Mouse (Mus musculus): ENCODE measurements around the gene Lama2. TPM values are rescaled to one million over a fixed set of nuclear protein-coding genes. Genes with fewer than 3 reads are reported as not detected.

Lama2 gene
- polyA plus RNA-seq, 1 experiment from 2014 or later: 1.9 TPM

DNA sequence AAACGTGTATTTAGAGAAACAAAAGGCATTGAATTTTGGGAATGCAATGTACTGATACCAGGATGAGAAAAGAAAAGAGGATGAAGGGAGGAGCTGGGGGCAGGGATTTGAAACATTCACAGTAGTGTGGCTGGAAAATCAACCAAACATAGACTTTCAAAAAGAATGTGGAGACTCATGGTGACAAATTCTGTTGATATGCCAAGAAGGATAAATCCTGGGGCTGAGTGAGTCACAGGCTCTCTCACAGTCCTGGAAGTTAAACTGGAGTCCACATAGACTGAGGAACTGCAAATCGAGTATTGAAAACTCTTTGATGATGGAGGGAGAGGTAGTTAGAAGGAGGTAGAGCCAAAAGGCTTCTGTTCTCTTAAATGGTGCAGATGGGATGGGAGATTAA, 445.3 kb downstream of the Lama2 start:
- ATAC-seq (replicated peaks; ENCODE audit: low FRiP score) (no peak), DNase-seq (ENCODE audit: low spot score) (no peak)
- no peak overlapping the region for H3K9ac ChIP-seq (ENCODE audit: low read depth, low read length)
- no peak overlapping the region for H3K4me2 ChIP-seq
- WGBS: 68% methylated on average over 2 of the region's 2 CpGs
- no peak overlapping the region for H3K27ac ChIP-seq (ENCODE audit: low read depth, low read length)
- H3K4me3 ChIP-seq (ENCODE audit: low read depth, low read length): no peak overlapping the region
- H3K9me3 ChIP-seq (ENCODE audit: control insufficient read depth, low read length): no peaks in the 10 kb centered on the region
- no peaks in the 10 kb centered on the region for H3K27me3 ChIP-seq (replicated peaks; ENCODE audit: control insufficient read depth, insufficient read depth, low read length)
- no peaks in the 10 kb centered on the region for H3K4me1 ChIP-seq (replicated peaks; ENCODE audit: control insufficient read depth, insufficient read depth, low read length)
- no peaks in the 10 kb centered on the region for H3K36me3 ChIP-seq (ENCODE audit: control insufficient read depth, insufficient read depth, low read length)

DNA sequence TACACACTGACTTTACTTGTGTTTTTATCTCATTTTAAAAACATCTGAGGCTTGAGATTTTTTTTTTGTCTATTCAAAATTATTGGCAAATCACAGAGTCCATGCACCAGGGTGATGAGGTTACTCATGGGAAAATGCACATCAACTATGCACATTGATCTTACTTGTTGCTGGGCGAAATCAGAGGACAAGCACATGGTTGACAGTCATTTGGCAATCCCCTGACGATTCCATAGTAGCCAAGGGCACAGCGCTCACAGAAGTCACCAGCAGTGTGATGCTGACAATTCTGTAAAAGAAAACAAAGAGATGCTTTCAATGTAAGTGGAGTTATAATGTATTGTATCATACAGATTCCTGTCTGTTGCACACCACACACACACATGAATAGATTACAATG, 454.8 kb downstream of the Lama2 start:
- no peak overlapping the region for H3K4me3 ChIP-seq (ENCODE audit: low read depth, low read length)
- no peak for ATAC-seq (replicated peaks; ENCODE audit: low FRiP score)
- DNase-seq (ENCODE audit: low spot score): no peak
- H3K9me3 ChIP-seq (ENCODE audit: control insufficient read depth, low read length): no peaks in the 10 kb centered on the region
- no peak overlapping the region for H3K4me2 ChIP-seq
- WGBS: 76% methylated on average over 3 of the region's 3 CpGs
- no peak overlapping the region for H3K9ac ChIP-seq (ENCODE audit: low read depth, low read length)
- H3K27ac ChIP-seq (ENCODE audit: low read depth, low read length): no peak overlapping the region
- no peaks in the 10 kb centered on the region for H3K36me3 ChIP-seq (ENCODE audit: control insufficient read depth, insufficient read depth, low read length)
- H3K27me3 ChIP-seq (replicated peaks; ENCODE audit: control insufficient read depth, insufficient read depth, low read length): no peaks in the 10 kb centered on the region
- H3K4me1 ChIP-seq (replicated peaks; ENCODE audit: control insufficient read depth, insufficient read depth, low read length): no peaks in the 10 kb centered on the region

DNA sequence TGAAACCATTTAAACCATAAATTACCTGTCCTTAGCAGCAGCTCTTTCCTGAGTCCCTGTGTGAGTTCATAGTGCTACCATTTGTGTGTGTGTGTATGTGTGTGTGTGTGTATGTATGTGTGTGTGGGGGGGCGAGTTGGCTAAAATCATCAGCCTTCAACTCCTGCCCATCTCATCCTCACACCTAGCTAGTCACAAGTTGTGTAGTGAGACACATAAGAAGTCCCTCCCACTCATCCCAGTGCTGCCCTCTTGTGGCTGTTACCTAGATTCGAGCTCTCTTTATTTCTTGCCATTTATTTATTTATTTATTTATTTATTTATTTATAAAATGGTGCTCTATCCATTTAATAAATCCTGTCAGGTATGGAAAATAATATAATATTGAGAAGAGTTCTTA, 457.2 kb downstream of the Lama2 start:
- Histone ChIP-seq H3K27me3 (replicated peaks; ENCODE audit: control insufficient read depth, insufficient read depth, low read length) (no peaks in the 10 kb centered on the region), H3K36me3 (ENCODE audit: control insufficient read depth, insufficient read depth, low read length) (no peaks in the 10 kb centered on the region), H3K9ac (ENCODE audit: low read depth, low read length) (no peak overlapping the region), H3K9me3 (ENCODE audit: control insufficient read depth, low read length) (no peaks in the 10 kb centered on the region), H3K4me1 (replicated peaks; ENCODE audit: control insufficient read depth, insufficient read depth, low read length) (no peaks in the 10 kb centered on the region), H3K4me3 (ENCODE audit: low read depth, low read length) (no peak overlapping the region), H3K27ac (ENCODE audit: low read depth, low read length) (no peak overlapping the region), H3K4me2 (no peak overlapping the region)
- ATAC-seq (replicated peaks; ENCODE audit: low FRiP score) (no peak), DNase-seq (ENCODE audit: low spot score) (no peak)
- WGBS: 69% methylated on average over 2 of the region's 2 CpGs

DNA sequence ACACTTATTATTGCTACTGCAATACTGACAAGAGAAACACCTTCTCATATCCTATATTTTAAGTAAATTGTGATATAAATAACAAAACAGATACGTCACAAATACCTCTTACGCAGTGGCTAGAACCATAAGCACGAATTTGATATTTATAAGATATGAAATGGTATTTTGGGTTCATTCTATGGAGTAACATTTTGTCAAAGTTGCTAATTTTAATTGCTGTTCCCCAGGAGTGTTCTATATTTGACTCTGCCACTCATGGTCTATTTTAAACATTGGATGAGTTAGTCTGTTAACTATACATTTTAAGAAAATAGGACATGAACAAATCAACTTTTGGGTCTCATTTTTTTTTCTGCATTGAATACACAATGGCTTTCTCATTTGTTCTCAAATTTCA, 469.3 kb downstream of the Lama2 start:
- no peak overlapping the region for H3K9ac ChIP-seq (ENCODE audit: low read depth, low read length)
- DNase-seq (ENCODE audit: low spot score) (no peak), ATAC-seq (replicated peaks; ENCODE audit: low FRiP score) (no peak)
- no peak overlapping the region for H3K27ac ChIP-seq (ENCODE audit: low read depth, low read length)
- H3K4me2 ChIP-seq: no peak overlapping the region
- H3K27me3 ChIP-seq (replicated peaks; ENCODE audit: control insufficient read depth, insufficient read depth, low read length): no peaks in the 10 kb centered on the region
- H3K36me3 ChIP-seq (ENCODE audit: control insufficient read depth, insufficient read depth, low read length): no peaks in the 10 kb centered on the region
- no peaks in the 10 kb centered on the region for H3K4me1 ChIP-seq (replicated peaks; ENCODE audit: control insufficient read depth, insufficient read depth, low read length)
- no peaks in the 10 kb centered on the region for H3K9me3 ChIP-seq (ENCODE audit: control insufficient read depth, low read length)
- WGBS: 83% methylated on average over 3 of the region's 3 CpGs
- H3K4me3 ChIP-seq (ENCODE audit: low read depth, low read length): no peak overlapping the region

DNA sequence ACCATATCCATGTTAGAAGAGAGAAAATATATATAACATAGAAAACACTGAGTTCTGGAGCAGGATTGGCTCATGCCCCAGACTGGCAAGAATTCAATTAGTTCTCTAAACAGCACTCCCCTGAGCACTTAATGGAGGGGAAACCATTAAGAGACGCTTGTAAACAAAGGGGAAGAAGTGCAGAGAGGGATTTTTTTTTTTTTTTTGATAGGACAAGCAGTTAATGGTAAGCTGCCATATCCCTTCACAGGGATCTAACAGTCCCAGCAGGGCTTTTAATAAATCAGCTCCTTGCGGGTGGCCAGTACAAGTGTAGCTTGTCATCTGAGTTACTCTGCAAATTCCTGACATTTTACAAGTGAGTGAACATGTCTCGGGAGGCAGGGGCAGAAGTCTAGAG, 479.1 kb downstream of the Lama2 start:
- Histone ChIP-seq H3K27me3 (replicated peaks; ENCODE audit: control insufficient read depth, insufficient read depth, low read length) (no peaks in the 10 kb centered on the region), H3K4me2 (no peak overlapping the region), H3K4me3 (ENCODE audit: low read depth, low read length) (no peak overlapping the region), H3K9ac (ENCODE audit: low read depth, low read length) (no peak overlapping the region), H3K4me1 (replicated peaks; ENCODE audit: control insufficient read depth, insufficient read depth, low read length) (no peaks in the 10 kb centered on the region), H3K27ac (ENCODE audit: low read depth, low read length) (no peak overlapping the region), H3K9me3 (ENCODE audit: control insufficient read depth, low read length) (no peaks in the 10 kb centered on the region), H3K36me3 (ENCODE audit: control insufficient read depth, insufficient read depth, low read length) (no peaks in the 10 kb centered on the region)
- no peak for DNase-seq (ENCODE audit: low spot score)
- 38% methylated on average over 3 of the region's 3 CpGs for WGBS
- no peak for ATAC-seq (replicated peaks; ENCODE audit: low FRiP score)

DNA sequence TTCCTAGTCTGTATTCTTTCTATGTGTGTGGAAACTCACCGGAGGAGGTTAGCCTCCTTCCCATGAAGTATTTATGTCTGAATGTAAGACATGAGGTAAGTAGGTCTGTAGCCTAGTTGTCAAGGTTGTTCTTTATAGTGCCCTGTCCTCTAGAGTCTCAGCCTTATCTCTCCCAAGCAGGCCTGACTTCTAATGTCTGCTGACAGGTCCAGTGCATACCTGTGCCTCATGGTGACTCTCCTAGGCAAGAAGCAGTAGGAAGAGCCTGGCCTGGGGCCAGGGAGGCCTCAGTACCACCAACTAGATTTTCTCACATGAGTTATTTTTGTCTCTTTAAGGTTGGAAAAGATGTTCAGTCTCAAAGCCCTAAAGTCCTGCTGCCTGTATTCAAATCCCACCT, 483.8 kb downstream of the Lama2 start:
- 91% methylated on average over 1 of the region's 1 CpGs for WGBS
- ATAC-seq (replicated peaks; ENCODE audit: low FRiP score) (no peak), DNase-seq (ENCODE audit: low spot score) (no peak)
- H3K4me3 ChIP-seq (ENCODE audit: low read depth, low read length): no peak overlapping the region
- no peak overlapping the region for H3K4me2 ChIP-seq
- H3K4me1 ChIP-seq (replicated peaks; ENCODE audit: control insufficient read depth, insufficient read depth, low read length): no peaks in the 10 kb centered on the region
- H3K27ac ChIP-seq (ENCODE audit: low read depth, low read length): no peak overlapping the region
- no peaks in the 10 kb centered on the region for H3K36me3 ChIP-seq (ENCODE audit: control insufficient read depth, insufficient read depth, low read length)
- no peaks in the 10 kb centered on the region for H3K27me3 ChIP-seq (replicated peaks; ENCODE audit: control insufficient read depth, insufficient read depth, low read length)
- no peak overlapping the region for H3K9ac ChIP-seq (ENCODE audit: low read depth, low read length)
- no peaks in the 10 kb centered on the region for H3K9me3 ChIP-seq (ENCODE audit: control insufficient read depth, low read length)

DNA sequence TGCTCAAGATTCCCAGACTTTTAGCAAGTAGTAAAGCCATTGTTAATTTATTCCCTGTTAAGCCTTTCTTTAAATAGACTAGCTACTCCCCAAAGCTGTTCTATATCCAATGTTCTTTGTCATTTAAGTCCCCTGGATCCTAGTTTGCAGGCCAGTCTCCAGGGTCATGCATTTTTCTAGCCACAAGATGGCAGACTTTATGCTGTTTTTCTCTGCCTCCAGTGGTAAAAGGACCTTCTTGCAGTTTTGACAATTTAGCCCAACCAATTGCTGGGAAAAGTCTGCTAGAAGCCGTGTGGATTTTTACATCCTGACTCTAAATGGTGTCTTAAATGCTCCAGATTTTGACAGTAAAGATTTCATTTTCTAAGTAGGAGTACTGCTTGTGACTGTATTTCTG, 486.4 kb downstream of the Lama2 start:
- 20% methylated on average over 1 of the region's 1 CpGs for WGBS

DNA sequence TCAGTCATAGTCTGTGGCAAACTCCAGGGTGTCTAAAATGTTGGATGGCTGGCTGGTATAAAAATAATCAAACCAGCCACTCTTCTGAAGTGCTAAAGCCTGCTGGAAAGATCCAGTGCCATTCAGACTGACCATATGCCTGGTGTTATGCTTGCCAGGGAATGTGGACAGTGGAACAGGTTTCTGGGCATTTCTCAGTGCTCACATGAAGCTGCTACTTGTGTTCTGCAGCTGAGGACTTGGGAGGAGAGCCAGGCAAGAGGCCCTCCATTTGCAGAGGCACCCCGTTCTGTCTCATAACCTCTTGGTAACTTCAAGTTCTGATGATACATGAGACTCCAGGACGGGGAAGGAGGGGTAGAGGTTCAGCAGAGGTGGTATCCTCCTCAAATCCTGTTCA, 492.1 kb downstream of the Lama2 start:
- 72% methylated on average over 2 of the region's 2 CpGs for WGBS
- Histone ChIP-seq H3K27ac (ENCODE audit: low read depth, low read length) (no peak overlapping the region), H3K36me3 (ENCODE audit: control insufficient read depth, insufficient read depth, low read length) (no peaks in the 10 kb centered on the region), H3K4me2 (no peak overlapping the region), H3K9me3 (ENCODE audit: control insufficient read depth, low read length) (no peaks in the 10 kb centered on the region), H3K27me3 (replicated peaks; ENCODE audit: control insufficient read depth, insufficient read depth, low read length) (no peaks in the 10 kb centered on the region), H3K4me1 (replicated peaks; ENCODE audit: control insufficient read depth, insufficient read depth, low read length) (no peaks in the 10 kb centered on the region), H3K4me3 (ENCODE audit: low read depth, low read length) (no peak overlapping the region), H3K9ac (ENCODE audit: low read depth, low read length) (no peak overlapping the region)
- DNase-seq (ENCODE audit: low spot score) (no peak), ATAC-seq (replicated peaks; ENCODE audit: low FRiP score) (no peak)

More for the DNA sequence above, 486.4 kb downstream of the Lama2 start:
- DNase-seq (ENCODE audit: low spot score) (no peak), ATAC-seq (replicated peaks; ENCODE audit: low FRiP score) (no peak)
- H3K4me3 ChIP-seq (ENCODE audit: low read depth, low read length): no peak overlapping the region
- H3K27me3 ChIP-seq (replicated peaks; ENCODE audit: control insufficient read depth, insufficient read depth, low read length): no peaks in the 10 kb centered on the region
- no peaks in the 10 kb centered on the region for H3K4me1 ChIP-seq (replicated peaks; ENCODE audit: control insufficient read depth, insufficient read depth, low read length)
- H3K4me2 ChIP-seq: no peak overlapping the region
- no peaks in the 10 kb centered on the region for H3K36me3 ChIP-seq (ENCODE audit: control insufficient read depth, insufficient read depth, low read length)
- no peak overlapping the region for H3K27ac ChIP-seq (ENCODE audit: low read depth, low read length)
- no peaks in the 10 kb centered on the region for H3K9me3 ChIP-seq (ENCODE audit: control insufficient read depth, low read length)
- no peak overlapping the region for H3K9ac ChIP-seq (ENCODE audit: low read depth, low read length)

DNA sequence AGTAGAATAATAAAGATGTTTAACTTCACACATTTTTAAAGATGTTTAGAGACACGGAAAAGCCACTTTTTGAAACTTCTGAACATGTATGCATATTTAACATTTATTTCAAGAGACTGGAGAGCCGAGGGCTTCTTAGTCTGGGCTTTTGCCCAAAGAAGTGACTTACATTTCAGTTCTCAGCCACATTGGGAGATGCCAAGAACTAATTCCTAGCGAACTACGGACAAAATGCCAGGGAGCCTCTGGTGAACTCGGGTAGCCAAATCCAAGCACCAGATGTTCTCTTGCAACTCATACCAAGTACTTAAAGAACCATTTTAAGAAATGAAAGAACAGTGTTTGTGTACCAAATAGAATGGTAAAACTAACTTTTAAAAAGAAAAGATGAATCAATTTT, 495.8 kb downstream of the Lama2 start:
- no peak for DNase-seq (ENCODE audit: low spot score)
- ATAC-seq (replicated peaks; ENCODE audit: low FRiP score): no peak
- Histone ChIP-seq H3K9me3 (ENCODE audit: control insufficient read depth, low read length) (no peaks in the 10 kb centered on the region), H3K27me3 (replicated peaks; ENCODE audit: control insufficient read depth, insufficient read depth, low read length) (no peaks in the 10 kb centered on the region), H3K27ac (ENCODE audit: low read depth, low read length) (no peak overlapping the region), H3K4me3 (ENCODE audit: low read depth, low read length) (no peak overlapping the region), H3K36me3 (ENCODE audit: control insufficient read depth, insufficient read depth, low read length) (no peaks in the 10 kb centered on the region), H3K4me1 (replicated peaks; ENCODE audit: control insufficient read depth, insufficient read depth, low read length) (no peaks in the 10 kb centered on the region), H3K9ac (ENCODE audit: low read depth, low read length) (no peak overlapping the region), H3K4me2 (no peak overlapping the region)
- WGBS: 75% methylated on average over 5 of the region's 5 CpGs
